9 mouse cellular contexts compared by ENCODE assay signal in the genomic region with DNA sequence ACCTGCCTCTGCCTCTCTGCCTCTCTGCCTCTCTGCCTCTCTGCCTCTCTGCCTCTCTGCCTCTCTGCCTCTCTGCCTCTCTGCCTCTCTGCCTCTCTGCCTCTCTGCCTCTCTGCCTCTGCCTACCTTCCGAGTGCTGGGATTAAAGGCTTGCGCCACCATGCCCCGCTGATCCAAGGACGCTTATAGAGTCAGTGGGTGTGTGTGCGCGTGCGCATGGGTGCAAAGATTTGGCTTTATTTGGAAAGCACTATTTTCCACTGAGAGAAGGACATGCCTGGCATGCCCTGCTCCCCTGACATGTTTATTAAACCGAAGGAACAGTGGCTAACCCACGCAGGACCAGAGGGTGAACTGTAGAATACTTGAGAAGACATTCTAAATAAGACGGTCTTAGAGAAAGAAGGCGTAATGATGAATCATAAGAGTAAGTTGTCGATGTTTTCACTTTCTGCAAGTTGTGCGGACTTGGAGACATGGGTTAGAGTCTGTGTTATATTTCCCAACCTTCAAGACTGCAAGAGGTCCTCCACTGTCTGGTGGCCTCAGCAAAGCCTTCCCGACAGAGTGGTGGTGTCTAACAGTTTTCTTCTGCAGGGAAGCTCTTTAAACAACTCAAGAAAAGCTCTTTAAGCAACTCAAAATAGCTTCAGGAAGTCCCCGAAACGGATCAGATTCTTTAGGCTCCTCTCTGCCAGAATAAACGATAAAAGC. TPM values are rescaled to one million over a fixed set of nuclear protein-coding genes. Genes with fewer than 3 reads are reported as not detected.
A peak's percentile ranks its signal among the peaks of the same experiment; 100 is the strongest.
DNase-seq lines count a peak whose midpoint lies in the region; ATAC-seq and TF ChIP-seq lines count a peak whose summit lies in the region.
"Had no signal": no experiment of that assay in that cellular context is flagged by ENCODE, and none has a peak within 500 bp of the region (broad histone marks: within the 10 kb centered on the region; RNA-seq: fewer than 3 reads in every experiment).

No protein-coding gene starts in this region.

- peaks cover 5% of the 10 kb centered on the region for H3K36me3 ChIP-seq in heart, postnatal 0 days (replicated peaks; ENCODE audit: control insufficient read depth, insufficient read depth, low read length)
- peaks cover 2% of the 10 kb centered on the region; the same call in 1 of the 2 replicates for H3K36me3 ChIP-seq in ES-Bruce4 (ENCODE audit: control insufficient read depth, insufficient read depth, low read length, poor library complexity, severe bottlenecking)
- H3K36me3 ChIP-seq in embryonic facial prominence, embryonic 15.5 days = peaks cover 5% of the 10 kb centered on the region; the same call in 1 of the 2 replicates
- H3K36me3 ChIP-seq in liver, embryonic 14.5 days (replicated peaks; ENCODE audit: control insufficient read depth, insufficient read depth, low read depth) = no peaks in the 10 kb centered on the region; the same call in none of the 2 replicates

- no peak overlapping the region for H3K9ac ChIP-seq in heart, postnatal 0 days (replicated peaks; ENCODE audit: low read depth, low read length)
- H3K9ac ChIP-seq in ES-Bruce4 (ENCODE audit: low read depth, poor library complexity, severe bottlenecking) = peak overlapping the region; percentile 87; the same call in 1 of the 2 replicates
- no peak overlapping the region for H3K9ac ChIP-seq in embryonic facial prominence, embryonic 15.5 days
- H3K9ac ChIP-seq in liver, embryonic 14.5 days (replicated peaks) = peak overlapping the region; percentile 38

- H3K27me3 ChIP-seq in heart, postnatal 0 days (ENCODE audit: control insufficient read depth, insufficient read depth, low read length) = no peaks in the 10 kb centered on the region
- H3K27me3 ChIP-seq in ES-Bruce4 (ENCODE audit: control insufficient read depth, insufficient read depth, low read length, poor library complexity, severe bottlenecking) = no peaks in the 10 kb centered on the region
- no peaks in the 10 kb centered on the region for H3K27me3 ChIP-seq in embryonic facial prominence, embryonic 15.5 days
- no peaks in the 10 kb centered on the region for H3K27me3 ChIP-seq in liver, embryonic 14.5 days (ENCODE audit: control insufficient read depth, insufficient read depth, low read length)

- H3K4me3 ChIP-seq in heart, postnatal 0 days (ENCODE audit: low read depth, low read length) = no peak overlapping the region; the same call in 1 of the 2 replicates
- H3K4me3 ChIP-seq in ES-Bruce4 (ENCODE audit: low read depth, low read length) = peak overlapping the region; percentile 88
- 0 out of 2 replicates have a peak overlapping the region, but pooled peaks have one; percentile 85 for H3K4me3 ChIP-seq in embryonic facial prominence, embryonic 15.5 days (replicated peaks)
- peak overlapping the region in 1 of 2 experiments; percentile 89; a peak in 2 of 4 replicates for H3K4me3 ChIP-seq in liver, embryonic 14.5 days (ENCODE audit: insufficient read depth in 1 of 2, low read depth in 2 of 2, low read length in 2 of 2)

- WGBS in heart, postnatal 0 days = 78% methylated on average over 17 of the region's 17 CpGs
- 81% methylated on average over 17 of the region's 17 CpGs for WGBS in embryonic facial prominence, embryonic 15.5 days
- WGBS in liver, embryonic 14.5 days (ENCODE audit: insufficient replicate concordance) = 79% methylated on average over 17 of the region's 17 CpGs

- intact Hi-C loops in heart, postnatal 14 days (cut with DNase I) = no loop called here

- no peak for ATAC-seq in heart, postnatal 0 days (ENCODE audit: insufficient read depth, low read depth)
- ATAC-seq in embryonic facial prominence, embryonic 15.5 days (ENCODE audit: insufficient number of reproducible peaks, low FRiP score, low TSS enrichment, low read depth) = no peak
- no peak for ATAC-seq in liver, embryonic 14.5 days (ENCODE audit: insufficient read depth)
- ATAC-seq in activated CD4-positive, CD25-positive, alpha-beta regulatory T cell, adult 4 months = no peak

- H3K4me2 ChIP-seq in heart, postnatal 0 days (ENCODE audit: low read depth, low read length) = peak overlapping the region; percentile 74; the same call in 1 of the 2 replicates
- H3K4me2 ChIP-seq in embryonic facial prominence, embryonic 15.5 days (replicated peaks) = peak overlapping the region; percentile 66
- peak overlapping the region; percentile 69 for H3K4me2 ChIP-seq in liver, embryonic 14.5 days (ENCODE audit: low read depth)

- H3K4me1 ChIP-seq in heart, postnatal 0 days (ENCODE audit: control insufficient read depth, insufficient read depth) = peaks cover 12% of the 10 kb centered on the region
- peaks cover 2% of the 10 kb centered on the region for H3K4me1 ChIP-seq in ES-Bruce4 (ENCODE audit: control insufficient read depth, insufficient read depth, low read length)
- H3K4me1 ChIP-seq in embryonic facial prominence, embryonic 15.5 days = peaks cover 15% of the 10 kb centered on the region
- peaks cover 13 to 15% of the 10 kb centered on the region in 2 experiments for H3K4me1 ChIP-seq in liver, embryonic 14.5 days (replicated peaks; ENCODE audit: control insufficient read depth in 2 of 2, insufficient read depth in 2 of 2, low read length in 1 of 2)

- H3K9me3 ChIP-seq in heart, postnatal 0 days (replicated peaks; ENCODE audit: control insufficient read depth, low read length) = no peaks in the 10 kb centered on the region
- no peaks in the 10 kb centered on the region for H3K9me3 ChIP-seq in ES-Bruce4 (replicated peaks; ENCODE audit: control insufficient read depth, insufficient read depth, low read length, poor library complexity, severe bottlenecking)
- no peaks in the 10 kb centered on the region for H3K9me3 ChIP-seq in embryonic facial prominence, embryonic 15.5 days (replicated peaks)
- no peaks in the 10 kb centered on the region for H3K9me3 ChIP-seq in liver, embryonic 14.5 days (ENCODE audit: control insufficient read depth, low read length)

- H3K27ac ChIP-seq in heart, postnatal 0 days (ENCODE audit: low read depth) = no peak overlapping the region
- H3K27ac ChIP-seq in ES-Bruce4 (ENCODE audit: insufficient read depth, low read length) = peak overlapping the region; percentile 12; the same call in 1 of the 2 replicates
- no peak overlapping the region for H3K27ac ChIP-seq in embryonic facial prominence, embryonic 15.5 days (replicated peaks)
- no peak overlapping the region for H3K27ac ChIP-seq in liver, embryonic 14.5 days

- no peak for TF ChIP-seq POLR2A in ES-Bruce4 (IDR thresholded peaks at IDR 0.05; ENCODE audit: insufficient read depth, low read length)

- no peak for TF ChIP-seq EP300 in heart, postnatal 0 days (IDR thresholded peaks at IDR 0.05; ENCODE audit: low read depth)
- TF ChIP-seq EP300 in ES-Bruce4 (IDR thresholded peaks at IDR 0.05; ENCODE audit: insufficient read depth, low read depth, low read length) = no peak
- no peak for TF ChIP-seq EP300 in liver, embryonic 14.5 days (IDR thresholded peaks at IDR 0.05; ENCODE audit: low read depth)

- no peak for TF ChIP-seq CTCF in heart, postnatal 0 days (IDR thresholded peaks at IDR 0.05; ENCODE audit: low read depth)
- TF ChIP-seq CTCF in ES-Bruce4 (IDR thresholded peaks at IDR 0.05; ENCODE audit: low read depth, low read length) = no peak
- TF ChIP-seq CTCF in liver, embryonic 14.5 days (IDR thresholded peaks at IDR 0.05; ENCODE audit: low read depth) = no peak

- DNase-seq in heart, postnatal 0 days (ENCODE audit: low spot score) = no peak
- no peak for DNase-seq in heart, postnatal 14 days
- no peak for DNase-seq in liver, embryonic 14.5 days (ENCODE audit: low read depth in 3 of 3, low spot score in 3 of 3)
- no peak for DNase-seq in kidney, postnatal 25 days
- DNase-seq in layer of hippocampus, adult 18-20 months (ENCODE audit: low spot score in 2 of 2) = no peak
- DNase-seq: thymus, postnatal 25 days had no signal

RNA-seq across cellular contexts. Expression of gene Nfrkb, which starts 1.0 kb away (rescaled TPM):
- total RNA-seq in heart, postnatal 0 days (2014; rRNA removed; ENCODE audit: low replicate concordance) = 19.7 and 34.3 TPM in 2 replicates
- 7.9 and 8.8 TPM in 2 replicates for polyA plus RNA-seq in heart, postnatal 0 days (2015; fragmentation: Nextera tagmentation; extraction: Ambion mirVana)
- 10 to 100 TPM; 13.1 TPM for total RNA-seq in heart, postnatal 14 days (2021)
- 26.3 and 26.6 TPM in 2 replicates for polyA plus RNA-seq in ES-Bruce4 (2011; ENCODE audit: insufficient read depth, insufficient read length, low read depth, missing spikeins)
- polyA plus RNA-seq in embryonic facial prominence, embryonic 15.5 days (2015; fragmentation: Nextera tagmentation; extraction: Ambion mirVana) = 21.2 and 23.8 TPM in 2 replicates
- polyA plus RNA-seq in liver, embryonic 14.5 days (2012; rRNA removed) = 5.6 TPM in 2 replicates
- polyA plus RNA-seq in liver, embryonic 14.5 days (2014; fragmentation: Nextera tagmentation; extraction: Ambion mirVana) = 4.8 and 5.9 TPM in 2 replicates
- 10 to 100 TPM; 26.8 to 32.0 TPM for polyA plus RNA-seq in activated CD4-positive, CD25-positive, alpha-beta regulatory T cell, adult 4 months (2017; shearing (Covaris generic))
- total RNA-seq in layer of hippocampus, adult 18-20 months (2021) = 10 to 100 TPM; 27.9 to 28.6 TPM

Comparison
In these comparisons a context has a peak if more than half of its experiments do, and no peak if none do; other contexts are left out.
1. H3K9ac ChIP-seq: peak in ES-Bruce4 (single experiment) and liver, embryonic 14.5 days (single experiment); none in heart, postnatal 0 days (single experiment) and embryonic facial prominence, embryonic 15.5 days (single experiment).
2. Peak in every context shown above with its lines, with median percentiles within 50 percentile points of each other: H3K4me2 ChIP-seq.